Comparison of ENCODE assay signal across 16 mouse cellular contexts in genomic region chr11:102541471-102541870, GRCm38 (mm10). TPM values are rescaled to one million over a fixed set of nuclear protein-coding genes. Genes with fewer than 3 reads are reported as not detected.
"Had no signal": no experiment of that assay in that cellular context is flagged by ENCODE, and none has a peak within 500 bp of the region (broad histone marks: within the 10 kb centered on the region; RNA-seq: fewer than 3 reads in every experiment).

No protein-coding gene starts in this region.

- H3K4me2 ChIP-seq: limb, embryonic 12.5 days; liver, embryonic 11.5 days; lung, embryonic 15.5 days; midbrain, embryonic 11.5 days; midbrain, embryonic 15.5 days; neural tube, embryonic 12.5 days; stomach, embryonic 15.5 days had no signal

- H3K9ac ChIP-seq: limb, embryonic 12.5 days; lung, embryonic 15.5 days; midbrain, embryonic 15.5 days; neural tube, embryonic 12.5 days; stomach, embryonic 15.5 days had no signal

- H3K27ac ChIP-seq: limb, embryonic 12.5 days; lung, embryonic 15.5 days; macrophage; midbrain, embryonic 15.5 days; neural tube, embryonic 12.5 days; stomach, embryonic 15.5 days had no signal

- H3K36me3 ChIP-seq: midbrain, embryonic 15.5 days; stomach, embryonic 15.5 days had no signal

- ATAC-seq: midbrain, embryonic 15.5 days had no signal

- H3K4me1 ChIP-seq: limb, embryonic 12.5 days; lung, embryonic 15.5 days; midbrain, embryonic 15.5 days; stomach, embryonic 15.5 days had no signal

- H3K9me3 ChIP-seq: limb, embryonic 12.5 days; lung, embryonic 15.5 days; megakaryocyte, embryonic 14.5 days; midbrain, embryonic 15.5 days; neural tube, embryonic 12.5 days; stomach, embryonic 15.5 days had no signal

- DNase-seq: kidney, adult 18-20 months; right cerebral cortex, postnatal 4 days; thymus, adult 2 months; thymus, postnatal 25 days had no signal

- H3K27me3 ChIP-seq: limb, embryonic 12.5 days; lung, embryonic 15.5 days; megakaryocyte, embryonic 14.5 days; midbrain, embryonic 15.5 days; neural tube, embryonic 12.5 days; stomach, embryonic 15.5 days had no signal

- H3K4me3 ChIP-seq: limb, embryonic 12.5 days; lung, embryonic 15.5 days; megakaryocyte, embryonic 14.5 days; midbrain, embryonic 15.5 days; neural tube, embryonic 12.5 days; stomach, embryonic 15.5 days had no signal

RNA-seq across cellular contexts. Expression of gene Gm11627, which starts 37.8 kb away (rescaled TPM):
- total RNA-seq: monocyte, adult 5-6 weeks; neutrophil, adult 5-6 weeks had no signal
- polyA plus RNA-seq: macrophage; spleen, adult 2 months had no signal
